Mouse (Mus musculus) MEL (cell line): ENCODE measurements around the gene Crim1. TPM values are rescaled to one million over a fixed set of nuclear protein-coding genes. Genes with fewer than 3 reads are reported as not detected.

ENCODE experiments used
- DNase-seq: peaks from one replicate; pipeline ENCODE4 v3.0.0; 2011; ENCODE audit warnings: low read depth, low spot score
- H3K27ac ChIP-seq: 2 replicates; pipeline ENCODE4 v1.5.1; 2012; ENCODE audit warnings: low read depth, mild to moderate bottlenecking, control low read depth, low read length, moderate library complexity; ENCODE audit not compliant: control insufficient read depth
- H3K27me3 ChIP-seq, 2 experiments: fragments of 150-350 bp in 1 of 2; sonication (generic) in 1 of 2; 2 replicates each; pipeline ENCODE4 v1.6.1; 2012; ENCODE audit warnings: low read length in 2 of 2, mild to moderate bottlenecking in 2 of 2, improper control_type of control experiment in 1 of 2, moderate library complexity in 1 of 2; ENCODE audit not compliant: insufficient read depth in 2 of 2, control insufficient read depth in 1 of 2
- H3K36me3 ChIP-seq, 2 experiments: 2 replicates each; pipeline ENCODE4 v1.6.1; 2012 to 2014; ENCODE audit warnings: low read length in 2 of 2, improper control_type of control experiment in 1 of 2, inconsistent platforms in 1 of 2, mild to moderate bottlenecking in 1 of 2; ENCODE audit not compliant: insufficient read depth in 2 of 2, control insufficient read depth in 1 of 2
- H3K4me1 ChIP-seq, 2 experiments: fragments of 150-350 bp in 1 of 2; sonication (generic) in 1 of 2; 2 replicates each; pipeline ENCODE4 v1.6.1; 2012; ENCODE audit warnings: low read length in 2 of 2, improper control_type of control experiment in 1 of 2, mild to moderate bottlenecking in 1 of 2; ENCODE audit not compliant: insufficient read depth in 2 of 2, control insufficient read depth in 1 of 2
- H3K4me3 ChIP-seq, 2 experiments: fragments of 150-350 bp in 1 of 2; sonication (generic) in 1 of 2; 2 replicates each; pipeline ENCODE4 v1.5.1; 2012; ENCODE audit warnings: low read depth in 2 of 2, low read length in 2 of 2, mild to moderate bottlenecking in 2 of 2, moderate library complexity in 2 of 2, control low read depth in 1 of 2, improper control_type of control experiment in 1 of 2; ENCODE audit not compliant: control insufficient read depth in 1 of 2, insufficient read depth in 1 of 2
- H3K79me2 ChIP-seq: 2 replicates; pipeline ENCODE4 v1.6.1; 2012; ENCODE audit warnings: mild to moderate bottlenecking, low read length, moderate library complexity; ENCODE audit not compliant: control insufficient read depth, poor library complexity, insufficient read depth
- H3K9ac ChIP-seq: 2 replicates; pipeline ENCODE4 v1.6.1; 2012; ENCODE audit warnings: low read depth, mild to moderate bottlenecking, control low read depth, low read length, moderate library complexity; ENCODE audit not compliant: control insufficient read depth, poor library complexity, severe bottlenecking
- H3K9me3 ChIP-seq: fragments of 150-350 bp; sonication (generic); replicated peaks from 2 replicates; pipeline ENCODE4 v1.6.1; 2012; ENCODE audit warnings: mild to moderate bottlenecking, low read length, improper control_type of control experiment, moderate library complexity; ENCODE audit not compliant: insufficient read depth
- BHLHE40 ChIP-seq: IDR thresholded peaks from 2 replicates; pipeline ENCODE4 v1.6.1; 2012; ENCODE audit warnings: low read depth, mild to moderate bottlenecking, inconsistent platforms, low read length, improper control_type of control experiment, borderline replicate concordance
- CHD2 ChIP-seq: IDR thresholded peaks from 2 replicates; pipeline ENCODE4 v1.6.1; 2011; ENCODE audit warnings: low read length, improper control_type of control experiment
- E2F4 ChIP-seq: IDR thresholded peaks from 2 replicates; pipeline ENCODE4 v1.6.1; 2011; ENCODE audit warnings: low read depth, low read length, improper control_type of control experiment, borderline replicate concordance
- ELF1 ChIP-seq: IDR thresholded peaks from 2 replicates; pipeline ENCODE4 v1.6.1; 2014; ENCODE audit warnings: low read depth, mild to moderate bottlenecking, inconsistent platforms, low read length, improper control_type of control experiment, moderate library complexity
- ETS1 ChIP-seq: IDR thresholded peaks from 2 replicates; pipeline ENCODE4 v1.6.1; 2012; ENCODE audit warnings: low read depth, mild to moderate bottlenecking, inconsistent platforms, low read length, improper control_type of control experiment, moderate library complexity
- GABPA ChIP-seq: IDR thresholded peaks from 2 replicates; pipeline ENCODE4 v1.6.1; 2012; ENCODE audit warnings: low read depth, mild to moderate bottlenecking, inconsistent platforms, low read length, improper control_type of control experiment, moderate library complexity
- GATA1 ChIP-seq: IDR thresholded peaks from 2 replicates; pipeline ENCODE4 v1.6.1; 2011; ENCODE audit warnings: low read depth, low read length, improper control_type of control experiment
- JUND ChIP-seq: IDR thresholded peaks from 2 replicates; pipeline ENCODE4 v1.6.1; 2011; ENCODE audit warnings: low read depth, mild to moderate bottlenecking, improper control_type of control experiment, low read length
- KAT2A ChIP-seq: conservative IDR thresholded peaks from 2 replicates; pipeline ENCODE4 v1.6.1; 2012; ENCODE audit warnings: low read depth, low read length, improper control_type of control experiment, inconsistent platforms
- MAX ChIP-seq: IDR thresholded peaks from 2 replicates; pipeline ENCODE4 v1.6.1; 2011; ENCODE audit warnings: low read length, improper control_type of control experiment
- MAZ ChIP-seq: IDR thresholded peaks from 2 replicates; pipeline ENCODE4 v1.6.1; 2012; ENCODE audit warnings: low read depth, mild to moderate bottlenecking, inconsistent platforms, low read length, improper control_type of control experiment
- MEF2A ChIP-seq: IDR thresholded peaks from 2 replicates; pipeline ENCODE4 v1.6.1; 2014; ENCODE audit warnings: low read depth, mild to moderate bottlenecking, inconsistent platforms, low read length, improper control_type of control experiment; ENCODE audit not compliant: poor library complexity, insufficient replicate concordance, severe bottlenecking; ENCODE audit errors: extremely low read depth
- MYB ChIP-seq: IDR thresholded peaks from 2 replicates; pipeline ENCODE4 v1.6.1; 2011; ENCODE audit warnings: mild to moderate bottlenecking, low read depth, low read length, improper control_type of control experiment
- MYC ChIP-seq: IDR thresholded peaks from 2 replicates; pipeline ENCODE4 v1.6.1; 2011; ENCODE audit warnings: low read depth, mild to moderate bottlenecking, low read length, improper control_type of control experiment, moderate library complexity
- NELFE ChIP-seq: IDR thresholded peaks from 2 replicates; pipeline ENCODE4 v1.6.1; 2011; ENCODE audit warnings: low read depth, low read length, improper control_type of control experiment
- NRF1 ChIP-seq: IDR thresholded peaks from 2 replicates; pipeline ENCODE4 v1.6.1; 2014; ENCODE audit warnings: low read depth, mild to moderate bottlenecking, inconsistent platforms, low read length, improper control_type of control experiment, moderate library complexity; ENCODE audit not compliant: poor library complexity, insufficient read depth, severe bottlenecking
- POLR2AphosphoS2 ChIP-seq: IDR thresholded peaks from 2 replicates; pipeline ENCODE4 v1.6.1; 2011; ENCODE audit warnings: low read length, improper control_type of control experiment
- RCOR1 ChIP-seq: IDR thresholded peaks from 2 replicates; pipeline ENCODE4 v1.6.1; 2012; ENCODE audit warnings: low read depth, mild to moderate bottlenecking, inconsistent platforms, low read length, improper control_type of control experiment
- TAL1 ChIP-seq: IDR thresholded peaks from 2 replicates; pipeline ENCODE4 v1.6.1; 2012; ENCODE audit warnings: mild to moderate bottlenecking, inconsistent platforms, low read length, moderate library complexity, mixed read lengths
- TCF12 ChIP-seq: IDR thresholded peaks from 2 replicates; pipeline ENCODE4 v1.6.1; 2014; ENCODE audit warnings: low read depth, mild to moderate bottlenecking, inconsistent platforms, low read length, improper control_type of control experiment, moderate library complexity
- UBTF ChIP-seq: IDR thresholded peaks from 2 replicates; pipeline ENCODE4 v1.6.1; 2012; ENCODE audit warnings: low read depth, mild to moderate bottlenecking, inconsistent platforms, low read length, improper control_type of control experiment, moderate library complexity, borderline replicate concordance; ENCODE audit not compliant: insufficient read depth
- USF1 ChIP-seq: IDR thresholded peaks from 2 replicates; pipeline ENCODE4 v1.6.1; 2014; ENCODE audit warnings: low read depth, mild to moderate bottlenecking, inconsistent platforms, low read length, improper control_type of control experiment, moderate library complexity
- USF2 ChIP-seq, 2 experiments: IDR thresholded peaks; 2 replicates each; pipeline ENCODE4 v1.6.1; 2011 to 2012; ENCODE audit warnings: improper control_type of control experiment in 2 of 2, low read length in 2 of 2, borderline replicate concordance in 1 of 2, inconsistent platforms in 1 of 2, low read depth in 1 of 2, mild to moderate bottlenecking in 1 of 2; ENCODE audit not compliant: insufficient read depth in 1 of 2
- ZNF384 ChIP-seq: IDR thresholded peaks from 2 replicates; pipeline ENCODE4 v1.6.1; 2012; ENCODE audit warnings: low read depth, mild to moderate bottlenecking, inconsistent platforms, low read length, improper control_type of control experiment
- polyA plus RNA-seq, 2 experiments: library from polyadenylated mRNA; stranded (reverse) in 1 of 2; unstranded in 1 of 2; fragments of >175 nt in 1 of 2; fragments of >200 nt in 1 of 2; gene quantifications; 2 replicates each; pipeline versions ENCODE4 v1.2.1 to v1.2.4; 2012; ENCODE audit warnings: low replicate concordance in 2 of 2, low read depth in 1 of 2; ENCODE audit not compliant: insufficient read length in 2 of 2, insufficient read depth in 1 of 2, missing spikeins in 1 of 2
- total RNA-seq: library from RNA; depleted of rRNA; stranded (reverse); fragments of 300-350 nt; gene quantifications from 2 replicates; pipeline ENCODE4 v1.2.3, GENCODE M21; 2012

Crim1 gene
- total and polyA plus RNA-seq, 3 experiments: not detected

- Histone ChIP-seq H3K4me3 (no peak overlapping the region), H3K27ac (no peak overlapping the region), H3K79me2 (no peaks in the 10 kb centered on the region), H3K9ac (no peak overlapping the region), H3K36me3 (no peaks in the 10 kb centered on the region; a peak in 1 of 4 replicates), H3K27me3 (no peaks in the 10 kb centered on the region)
- no peak for DNase-seq
- no peak for TF ChIP-seq KAT2A
- no peak for TF ChIP-seq TCF12
- TF ChIP-seq NRF1: no peak
- TF ChIP-seq E2F4: no peak
- no peak for TF ChIP-seq GABPA
- TF ChIP-seq UBTF: no peak
- TF ChIP-seq BHLHE40: no peak
- no peak for TF ChIP-seq USF1
- no peak for TF ChIP-seq MYB
- TF ChIP-seq MAZ: no peak
- TF ChIP-seq ETS1: no peak
- TF ChIP-seq POLR2AphosphoS2: no peak
- no peak for TF ChIP-seq USF2 (IDR thresholded peaks at IDR 0.05; ENCODE audit: borderline replicate concordance in 1 of 2, insufficient read depth in 1 of 2, low read depth in 1 of 2, low read length in 2 of 2)
- no peak for TF ChIP-seq GATA1
- TF ChIP-seq, all 39 proteins: peak for 0
- peaks cover 0 to 5% of the 10 kb centered on the region in 2 experiments; a peak in 2 of 4 replicates for H3K4me1 ChIP-seq
- H3K9me3 ChIP-seq: no peaks in the 10 kb centered on the region
These were observed 54.2 kb downstream of the Crim1 start for GRCm38 (mm10) chr17:78254256-78254655.

- Histone ChIP-seq H3K9me3 (no peaks in the 10 kb centered on the region), H3K9ac (no peak overlapping the region), H3K4me3 (no peak overlapping the region), H3K36me3 (no peaks in the 10 kb centered on the region), H3K27ac (no peak overlapping the region), H3K4me1 (no peaks in the 10 kb centered on the region), H3K79me2 (no peaks in the 10 kb centered on the region), H3K27me3 (no peaks in the 10 kb centered on the region)
- no peak for TF ChIP-seq MYC
- TF ChIP-seq E2F4: no peak
- TF ChIP-seq ELF1: no peak
- TF ChIP-seq USF2 (IDR thresholded peaks at IDR 0.05; ENCODE audit: borderline replicate concordance in 1 of 2, insufficient read depth in 1 of 2, low read depth in 1 of 2, low read length in 2 of 2): no peak
- TF ChIP-seq MAX: no peak
- TF ChIP-seq NRF1: no peak
- TF ChIP-seq MEF2A: no peak
- no peak for TF ChIP-seq GABPA
- TF ChIP-seq CHD2: no peak
- no peak for TF ChIP-seq MYB
- no peak for TF ChIP-seq USF1
- no peak for TF ChIP-seq TAL1
- no peak for TF ChIP-seq KAT2A
- TF ChIP-seq TCF12: no peak
- no peak for TF ChIP-seq ETS1
- TF ChIP-seq MAZ: no peak
- no peak for TF ChIP-seq JUND
- no peak for TF ChIP-seq RCOR1
- TF ChIP-seq NELFE: no peak
- TF ChIP-seq ZNF384: no peak
- no peak for DNase-seq
These were observed 55.7 kb downstream of the Crim1 start for GRCm38 (mm10) chr17:78255711-78256110.
